Mouse (Mus musculus) heart, postnatal 14 days (tissue): ENCODE data around the gene Arhgap25. TPM values are rescaled to one million over a fixed set of nuclear protein-coding genes. Genes with fewer than 3 reads are reported as not detected.

ENCODE experiments used
- DNase-seq, 2 experiments: peaks; one replicate each; pipeline ENCODE4 v3.0.0; 2021 to 2022
- intact Hi-C: fragments of 180-260 bp; cut with DNase I; formaldehyde crosslinking; loops from one replicate; pipeline ENCODE4 v1.15.1; 2025
- total RNA-seq, 2 experiments: library from RNA; stranded (reverse); gene quantifications; 2 replicates each; pipeline ENCODE4 v1.2.3; 2021

Arhgap25 gene
- total RNA-seq, 2 experiments from 2014 or later, result 5.1 to 5.8 TPM

GRCm38 (mm10) chr6:87468372-87468771 is 64.7 kb downstream of the Arhgap25 start:
- intact Hi-C loops, result no loop called here
- DNase-seq, result peak; percentile 24 to 51

- intact Hi-C loops, result loop anchor here (2.0 kb wide), 1 partner anchor 203 kb away; no protein-coding TSS in a partner anchor
- DNase-seq, result no peak
Observed at GRCm38 (mm10) chr6:87467373-87467772, 65.7 kb downstream of the Arhgap25 start.

- peak; percentile 65 to 80 for DNase-seq
- intact Hi-C loops, result loop anchor here (1.0 to 2.0 kb wide), 2 partner anchors 47 to 205 kb away; no protein-coding TSS in a partner anchor
Observed at GRCm38 (mm10) chr6:87466221-87466620, 66.8 kb downstream of the Arhgap25 start.

- DNase-seq, result no peak
- intact Hi-C loops, result no loop called here
Observed at GRCm38 (mm10) chr6:87455507-87455906, 77.6 kb downstream of the Arhgap25 start.

GRCm38 (mm10) chr6:87451771-87452170 is 81.3 kb downstream of the Arhgap25 start:
- intact Hi-C loops, result no loop called here
- no peak for DNase-seq

- intact Hi-C loops, result no loop called here
- DNase-seq, result peak; percentile 48 to 69
Observed at GRCm38 (mm10) chr6:87451016-87451415, 82.0 kb downstream of the Arhgap25 start.

- intact Hi-C loops, result no loop called here
- no peak for DNase-seq
Observed at GRCm38 (mm10) chr6:87449534-87449933, 83.5 kb downstream of the Arhgap25 start.

- intact Hi-C loops, result loop anchor here (1.0 kb wide), 1 partner anchor 50 kb away; no protein-coding TSS in a partner anchor
- no peak for DNase-seq
Observed at GRCm38 (mm10) chr6:87447217-87447616, 85.8 kb downstream of the Arhgap25 start.

GRCm38 (mm10) chr6:87445222-87445621 is 87.8 kb downstream of the Arhgap25 start:
- intact Hi-C loops, result no loop called here
- no peak for DNase-seq

- no peak for DNase-seq
Observed at GRCm38 (mm10) chr6:87443253-87443652, 89.8 kb downstream of the Arhgap25 start.

GRCm38 (mm10) chr6:87436745-87437144 is 96.3 kb downstream of the Arhgap25 start:
- no peak for DNase-seq
- intact Hi-C loops, result no loop called here

More at GRCm38 (mm10) chr6:87443253-87443652, 89.8 kb downstream of the Arhgap25 start:
- intact Hi-C loops, result no loop called here

- intact Hi-C loops, result no loop called here
- no peak for DNase-seq
Observed at GRCm38 (mm10) chr6:87435791-87436190, 97.3 kb downstream of the Arhgap25 start.

GRCm38 (mm10) chr6:87428487-87429044 is 104.5 kb downstream of the Arhgap25 start, which contains the start of gene Bmp10:
TSS of gene Bmp10 (plus strand) at chr6:87428994.
- intact Hi-C loops, result no loop called here
- no peak for DNase-seq

- no peak for DNase-seq
- intact Hi-C loops, result no loop called here
Observed at GRCm38 (mm10) chr6:87427616-87428015, 105.4 kb downstream of the Arhgap25 start.

- no peak for DNase-seq
- intact Hi-C loops, result no loop called here
Observed at GRCm38 (mm10) chr6:87426954-87427353, 106.1 kb downstream of the Arhgap25 start.

- peak; percentile 29 to 49 for DNase-seq
- intact Hi-C loops, result no loop called here
Observed at GRCm38 (mm10) chr6:87424037-87424816, 108.8 kb downstream of the Arhgap25 start.

- intact Hi-C loops, result no loop called here
- no peak for DNase-seq
Observed at GRCm38 (mm10) chr6:87422304-87422703, 110.8 kb downstream of the Arhgap25 start.

GRCm38 (mm10) chr6:87412011-87412410 is 121.0 kb downstream of the Arhgap25 start:
- intact Hi-C loops, result no loop called here
- DNase-seq, result no peak
